Mouse (Mus musculus): ENCODE measurements around the gene Phf19. TPM values are rescaled to one million over a fixed set of nuclear protein-coding genes. Genes with fewer than 3 reads are reported as not detected.

The Phf19 gene
- polyA plus RNA-seq, 1 experiment from 2014 or later: 3.9 TPM

DNA sequence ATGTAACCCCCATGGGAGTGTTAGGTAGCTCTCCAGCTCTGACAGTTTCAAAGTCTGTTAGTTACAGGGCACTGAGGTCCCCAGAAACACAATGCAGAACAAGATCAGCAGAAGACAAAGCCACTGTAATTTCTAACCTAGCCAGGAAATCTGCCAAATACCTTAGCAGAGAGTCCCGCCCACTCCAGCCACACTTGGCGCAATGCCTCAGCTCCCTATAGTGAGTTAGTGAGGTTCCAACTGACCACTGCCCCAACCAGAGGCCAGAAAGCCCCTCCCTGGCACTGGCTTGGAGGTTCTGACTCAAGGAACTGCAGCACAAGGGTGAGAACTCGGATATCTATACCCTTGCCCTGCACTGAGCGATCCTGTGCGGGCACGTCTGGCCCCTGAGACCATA is 11.1 kb downstream of the Phf19 start:
- no peak overlapping the region for H3K4me3 ChIP-seq
- WGBS: 85% methylated on average over 6 of the region's 6 CpGs
- no peak for DNase-seq (ENCODE audit: low spot score)
- peaks cover 12% of the 10 kb centered on the region; the same call in 1 of the 2 replicates for H3K36me3 ChIP-seq
- H3K9me3 ChIP-seq: no peaks in the 10 kb centered on the region
- no peak overlapping the region for H3K27ac ChIP-seq
- peaks cover 21% of the 10 kb centered on the region for H3K27me3 ChIP-seq (ENCODE audit: insufficient read depth, poor library complexity, severe bottlenecking)
- H3K4me1 ChIP-seq: peaks cover 35% of the 10 kb centered on the region

DNA sequence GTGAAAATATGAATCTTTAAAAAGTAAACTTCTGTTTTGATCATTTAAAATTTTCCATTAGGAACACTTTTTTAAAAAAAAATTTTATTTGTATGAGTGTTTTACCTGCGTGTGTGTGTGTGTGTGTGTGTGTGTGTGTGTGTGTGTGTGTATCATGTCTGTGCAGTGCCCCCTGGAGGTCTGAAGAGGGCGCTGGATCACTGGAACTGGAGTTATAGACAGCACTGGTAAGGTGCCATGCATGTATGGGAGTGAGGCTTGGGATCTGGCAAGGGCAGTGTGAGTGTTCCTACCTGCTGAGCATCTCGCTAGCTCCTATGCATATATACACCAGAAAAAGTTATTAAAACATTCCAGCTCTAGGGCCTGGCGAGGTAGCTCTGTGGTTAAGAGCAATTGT is 12.1 kb downstream of the Phf19 start:
- Histone ChIP-seq H3K36me3 (peaks cover 12% of the 10 kb centered on the region; the same call in 1 of the 2 replicates), H3K27me3 (ENCODE audit: insufficient read depth, poor library complexity, severe bottlenecking) (peaks cover 21% of the 10 kb centered on the region), H3K4me1 (peaks cover 34% of the 10 kb centered on the region), H3K9me3 (no peaks in the 10 kb centered on the region), H3K27ac (no peak overlapping the region), H3K4me3 (no peak overlapping the region)
- no peak for DNase-seq (ENCODE audit: low spot score)
- WGBS: 69% methylated on average over 4 of the region's 4 CpGs

DNA sequence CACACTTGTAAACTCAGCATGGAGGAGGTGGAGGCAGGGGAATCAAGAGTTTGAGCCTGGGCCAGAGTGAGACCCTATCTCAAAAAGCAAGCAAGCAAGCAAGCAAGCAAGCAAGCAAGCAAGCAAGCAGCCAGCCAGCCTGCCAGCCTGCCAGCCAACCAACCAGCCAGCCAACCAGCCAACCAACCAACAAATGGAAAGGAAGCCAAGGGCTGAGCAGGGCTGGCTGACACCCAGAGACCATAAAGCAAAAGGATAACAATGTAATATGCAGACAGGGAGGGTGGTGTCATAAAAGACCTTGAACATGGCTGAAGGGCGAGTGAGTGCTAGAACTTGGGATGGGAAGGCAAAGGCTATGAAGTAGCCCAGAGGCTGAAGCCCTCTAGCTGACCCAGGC is 13.4 kb downstream of the Phf19 start:
- WGBS: 72% methylated on average over 1 of the region's 1 CpGs
- no peaks in the 10 kb centered on the region for H3K9me3 ChIP-seq
- H3K4me3 ChIP-seq: no peak overlapping the region
- H3K4me1 ChIP-seq: peaks cover 27% of the 10 kb centered on the region
- H3K27ac ChIP-seq: no peak overlapping the region
- peaks cover 17% of the 10 kb centered on the region; the same call in 1 of the 2 replicates for H3K36me3 ChIP-seq
- no peak for DNase-seq (ENCODE audit: low spot score)
- H3K27me3 ChIP-seq (ENCODE audit: insufficient read depth, poor library complexity, severe bottlenecking): peaks cover 31% of the 10 kb centered on the region

DNA sequence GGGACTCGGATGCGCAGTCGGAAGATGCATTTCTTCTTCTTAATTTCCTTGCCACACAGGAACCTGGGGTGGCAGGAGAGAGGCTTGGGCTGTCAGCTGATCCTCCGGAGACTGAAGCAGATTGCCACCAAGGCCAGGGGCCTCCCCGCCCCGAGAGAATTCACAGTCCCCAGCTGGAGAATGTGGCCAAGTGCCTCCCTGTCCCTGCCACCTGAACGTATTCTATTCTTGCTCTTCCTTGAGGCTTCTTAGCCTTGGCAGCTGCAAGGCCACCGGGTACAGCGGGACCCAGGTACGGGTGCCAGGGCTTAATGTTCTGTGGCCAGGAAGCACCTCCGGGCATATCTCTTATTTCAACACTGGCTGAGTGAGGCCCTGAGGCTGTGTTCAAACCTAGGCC is 14.1 kb downstream of the Phf19 start:
- WGBS: 74% methylated on average over 11 of the region's 11 CpGs
- Histone ChIP-seq H3K27ac (no peak overlapping the region), H3K27me3 (ENCODE audit: insufficient read depth, poor library complexity, severe bottlenecking) (peaks cover 32% of the 10 kb centered on the region), H3K4me1 (peaks cover 20% of the 10 kb centered on the region), H3K9me3 (no peaks in the 10 kb centered on the region), H3K36me3 (peaks cover 17% of the 10 kb centered on the region; the same call in 1 of the 2 replicates), H3K4me3 (no peak overlapping the region)
- DNase-seq (ENCODE audit: low spot score): no peak

DNA sequence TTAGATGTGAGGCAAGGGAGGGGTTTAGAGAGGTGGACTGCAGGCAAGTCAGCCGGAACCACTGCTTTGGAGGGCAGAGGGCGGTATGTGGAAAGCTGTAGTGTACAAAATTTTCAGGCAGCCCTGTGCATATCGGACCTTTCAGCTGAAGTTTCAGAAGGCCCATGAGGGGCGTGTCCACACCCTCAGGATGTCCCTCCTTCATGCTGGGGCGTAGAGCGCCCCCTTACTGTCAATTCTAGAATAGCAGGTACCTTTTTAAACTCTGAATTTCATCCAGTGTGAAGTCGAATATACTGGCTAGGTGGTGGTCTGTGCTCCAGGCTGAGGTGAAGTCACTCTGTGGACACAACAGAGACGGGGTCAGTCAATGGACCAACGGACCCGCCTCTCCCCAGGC is 16.0 kb downstream of the Phf19 start:
- no peak for DNase-seq (ENCODE audit: low spot score)

DNA sequence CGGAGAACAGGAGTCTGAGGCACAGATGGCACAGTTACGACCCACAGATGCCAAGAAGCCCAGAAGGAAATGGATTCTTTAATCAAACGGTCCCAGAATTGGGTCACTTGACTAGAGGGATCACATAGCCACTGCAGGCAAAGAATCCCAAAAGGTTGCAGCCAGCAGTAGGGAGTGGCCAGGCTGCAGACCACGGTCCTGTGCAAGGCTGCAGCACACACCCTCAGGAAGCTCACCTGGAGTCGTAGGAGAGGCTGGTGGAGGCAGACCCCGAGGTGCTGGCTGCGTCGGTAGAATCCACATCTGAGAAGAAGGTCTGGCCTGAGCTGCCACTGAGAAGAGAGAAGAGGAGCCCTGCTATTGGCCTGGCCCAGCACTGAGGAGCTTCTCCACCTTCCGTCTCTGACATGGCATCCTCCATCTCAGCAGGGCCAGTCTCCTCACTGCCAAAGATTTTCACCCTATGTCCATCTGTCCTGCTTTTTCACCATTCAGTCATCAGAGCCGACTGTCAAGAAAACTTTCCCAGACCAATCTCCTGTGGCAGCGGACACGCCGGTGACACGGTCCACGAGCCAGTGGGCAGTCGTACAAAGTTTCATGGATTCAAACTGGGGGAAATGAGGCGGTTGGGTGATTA is 16.9 kb downstream of the Phf19 start:
- H3K4me1 ChIP-seq: no peaks in the 10 kb centered on the region
- H3K27me3 ChIP-seq (ENCODE audit: insufficient read depth, poor library complexity, severe bottlenecking): peaks cover 37% of the 10 kb centered on the region
- no peak overlapping the region for H3K4me3 ChIP-seq
- WGBS: 81% methylated on average over 17 of the region's 17 CpGs
- H3K36me3 ChIP-seq: peaks cover 16% of the 10 kb centered on the region; the same call in 1 of the 2 replicates
- DNase-seq (ENCODE audit: low spot score): no peak
- no peaks in the 10 kb centered on the region for H3K9me3 ChIP-seq
- no peak overlapping the region for H3K27ac ChIP-seq

More for the DNA sequence above, 16.0 kb downstream of the Phf19 start:
- H3K4me3 ChIP-seq: no peak overlapping the region
- 23% methylated on average over 10 of the region's 10 CpGs for WGBS
- no peak overlapping the region for H3K27ac ChIP-seq
- peaks cover 37% of the 10 kb centered on the region for H3K27me3 ChIP-seq (ENCODE audit: insufficient read depth, poor library complexity, severe bottlenecking)
- H3K36me3 ChIP-seq: peaks cover 17% of the 10 kb centered on the region; the same call in 1 of the 2 replicates
- peaks cover 1% of the 10 kb centered on the region; the same call in 1 of the 2 replicates for H3K4me1 ChIP-seq
- no peaks in the 10 kb centered on the region for H3K9me3 ChIP-seq

DNA sequence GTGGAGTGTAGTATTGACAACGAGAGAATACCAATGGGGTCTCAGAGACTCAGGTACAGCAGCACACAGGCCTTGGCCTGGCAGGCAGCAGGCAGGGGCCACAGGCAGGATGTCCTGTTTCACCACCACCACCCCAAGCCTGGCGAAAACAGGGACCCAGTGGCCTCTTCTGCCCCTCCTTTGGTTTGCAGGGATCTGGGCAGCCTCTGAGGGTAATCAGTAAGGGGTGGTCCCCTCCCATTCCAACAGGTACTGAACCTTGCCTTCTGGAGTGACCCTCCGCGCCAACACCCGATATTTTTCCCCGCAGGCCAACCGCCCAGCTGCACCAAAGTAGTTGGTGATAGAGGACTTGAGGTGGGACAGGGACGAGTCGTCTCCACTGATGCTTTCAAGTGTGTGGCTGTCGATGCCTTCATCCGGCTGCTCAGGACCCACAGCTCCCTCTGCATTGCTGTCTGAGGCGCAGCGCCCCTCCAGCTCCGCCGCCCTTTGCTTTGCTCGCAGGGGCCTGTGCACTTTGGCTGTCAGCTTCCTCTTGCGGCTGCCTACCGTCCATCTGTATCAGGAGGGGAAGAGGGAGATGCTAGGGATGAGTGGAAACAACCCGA is 18.2 kb downstream of the Phf19 start:
- no peaks in the 10 kb centered on the region for H3K9me3 ChIP-seq
- 69% methylated on average over 19 of the region's 19 CpGs for WGBS
- peaks cover 13% of the 10 kb centered on the region; the same call in 1 of the 2 replicates for H3K36me3 ChIP-seq
- H3K27me3 ChIP-seq (ENCODE audit: insufficient read depth, poor library complexity, severe bottlenecking): peaks cover 37% of the 10 kb centered on the region
- no peak overlapping the region for H3K4me3 ChIP-seq
- H3K4me1 ChIP-seq: no peaks in the 10 kb centered on the region
- DNase-seq (ENCODE audit: low spot score): no peak
- H3K27ac ChIP-seq: no peak overlapping the region

DNA sequence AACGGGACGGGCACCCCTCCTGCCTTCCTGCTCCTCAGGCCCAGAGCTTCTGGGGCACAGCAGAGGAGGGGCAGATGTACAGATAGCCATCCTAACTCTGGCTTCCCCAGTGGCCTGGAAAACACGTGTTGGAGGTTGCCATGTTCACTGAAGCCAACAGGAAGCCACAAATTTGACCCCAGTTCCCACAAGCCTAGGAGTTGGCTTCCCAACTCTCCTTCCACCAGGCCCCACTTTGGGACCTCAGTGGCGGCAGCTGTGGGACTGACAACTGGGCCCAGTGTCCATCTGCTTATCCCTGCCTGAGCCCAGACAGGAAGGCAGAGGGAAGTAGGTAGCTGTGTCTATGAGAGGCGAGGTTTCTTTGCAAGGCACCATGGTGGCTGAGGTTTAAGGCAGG is 19.9 kb downstream of the Phf19 start:
- 71% methylated on average over 5 of the region's 5 CpGs for WGBS
- peaks cover 27% of the 10 kb centered on the region for H3K27me3 ChIP-seq (ENCODE audit: insufficient read depth, poor library complexity, severe bottlenecking)
- no peak for DNase-seq (ENCODE audit: low spot score)
- peaks cover 6% of the 10 kb centered on the region; the same call in 1 of the 2 replicates for H3K36me3 ChIP-seq
- H3K9me3 ChIP-seq: no peaks in the 10 kb centered on the region
- no peak overlapping the region for H3K27ac ChIP-seq
- no peaks in the 10 kb centered on the region for H3K4me1 ChIP-seq
- no peak overlapping the region for H3K4me3 ChIP-seq

DNA sequence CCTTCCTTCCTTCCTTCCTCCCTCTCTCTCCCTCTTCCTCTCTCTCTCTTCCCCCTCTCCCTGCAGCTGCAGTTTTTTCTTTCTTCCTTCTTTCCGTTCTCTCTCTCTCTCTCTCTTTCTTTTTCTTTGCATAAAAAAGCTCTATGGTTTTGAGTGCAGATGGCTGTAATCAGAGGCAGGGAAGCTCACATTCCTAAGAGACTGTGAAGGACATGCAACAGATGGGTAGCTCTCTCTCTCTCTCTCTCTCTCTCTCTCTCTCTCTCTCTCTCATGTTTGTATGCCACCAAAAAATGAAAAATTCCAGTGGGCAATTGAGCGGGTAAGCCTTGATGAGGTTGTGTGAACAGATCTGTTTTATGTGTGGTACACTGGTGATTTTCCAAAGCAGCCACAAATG is 29.6 kb downstream of the Phf19 start:
- H3K9me3 ChIP-seq: no peaks in the 10 kb centered on the region
- 83% methylated on average over 2 of the region's 2 CpGs for WGBS
- DNase-seq (ENCODE audit: low spot score): no peak

DNA sequence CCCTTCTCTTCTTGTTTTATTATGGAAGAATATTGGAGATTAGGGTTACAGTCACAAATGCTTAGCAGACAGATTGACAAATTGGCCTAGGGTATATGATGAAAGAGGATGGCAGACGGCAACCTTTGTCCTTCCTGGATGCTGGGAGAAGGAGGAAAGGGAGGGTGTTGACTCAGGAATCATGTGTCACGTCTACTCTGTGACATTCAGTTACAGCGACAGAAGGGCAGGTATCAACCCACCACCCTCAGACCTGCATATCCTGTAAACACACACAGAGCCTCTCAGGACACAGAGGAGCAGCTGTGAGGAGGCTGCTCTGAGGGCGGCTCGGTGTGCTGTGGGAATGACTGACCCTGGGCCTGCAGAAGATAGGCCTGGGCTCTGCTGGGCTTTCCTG is 30.6 kb downstream of the Phf19 start:
- 41% methylated on average over 5 of the region's 5 CpGs for WGBS
- Histone ChIP-seq H3K27me3 (ENCODE audit: insufficient read depth, poor library complexity, severe bottlenecking) (peaks cover 12% of the 10 kb centered on the region), H3K36me3 (no peaks in the 10 kb centered on the region), H3K9me3 (no peaks in the 10 kb centered on the region), H3K4me3 (no peak overlapping the region), H3K27ac (no peak overlapping the region), H3K4me1 (no peaks in the 10 kb centered on the region)
- no peak for DNase-seq (ENCODE audit: low spot score)

More for the DNA sequence above, 29.6 kb downstream of the Phf19 start:
- Histone ChIP-seq H3K27ac (no peak overlapping the region), H3K36me3 (no peaks in the 10 kb centered on the region), H3K4me3 (no peak overlapping the region), H3K27me3 (ENCODE audit: insufficient read depth, poor library complexity, severe bottlenecking) (peaks cover 12% of the 10 kb centered on the region), H3K4me1 (no peaks in the 10 kb centered on the region)

DNA sequence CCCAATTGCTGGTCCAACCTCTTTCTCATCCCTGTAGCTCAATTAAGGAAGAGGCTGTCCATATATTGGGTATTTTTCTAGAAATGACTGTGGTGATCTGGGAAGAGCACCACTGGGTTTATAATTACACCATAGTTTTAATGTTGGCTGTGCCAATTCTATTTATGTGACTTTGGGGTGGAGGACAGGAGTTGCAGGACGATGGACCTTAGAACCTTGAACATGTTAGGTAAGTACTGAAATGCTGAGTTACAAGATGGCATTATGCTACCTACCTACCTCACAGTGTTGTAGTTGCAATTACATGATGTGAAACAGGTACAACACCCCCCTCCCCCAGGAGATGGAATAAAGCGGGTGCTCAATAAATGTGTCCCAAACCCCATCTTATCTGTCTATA is 31.1 kb downstream of the Phf19 start:
- no peak for DNase-seq (ENCODE audit: low spot score)
- peaks cover 12% of the 10 kb centered on the region for H3K27me3 ChIP-seq (ENCODE audit: insufficient read depth, poor library complexity, severe bottlenecking)
- no peaks in the 10 kb centered on the region for H3K36me3 ChIP-seq
- H3K4me1 ChIP-seq: no peaks in the 10 kb centered on the region
- H3K27ac ChIP-seq: no peak overlapping the region
- H3K9me3 ChIP-seq: no peaks in the 10 kb centered on the region
- 85% methylated on average over 2 of the region's 2 CpGs for WGBS
- no peak overlapping the region for H3K4me3 ChIP-seq

DNA sequence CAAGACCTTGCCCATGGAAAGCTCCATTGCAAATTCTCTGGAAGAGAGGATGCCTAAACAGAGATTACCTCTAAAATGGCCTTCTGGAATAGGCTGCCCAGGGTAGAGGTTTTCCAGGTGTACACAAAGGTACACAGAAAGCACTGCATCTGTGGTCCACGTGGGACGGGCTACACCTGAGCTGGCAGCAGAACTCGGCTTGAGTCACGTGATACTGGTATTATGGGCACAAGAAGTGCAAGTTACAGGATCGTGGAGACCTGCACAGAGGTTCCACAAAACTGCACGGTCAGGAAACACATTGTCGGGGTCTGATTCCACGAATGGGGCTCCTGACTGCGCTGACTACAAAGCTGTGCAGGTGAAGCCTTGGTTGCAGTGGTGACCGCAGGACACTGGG is 33.8 kb downstream of the Phf19 start:
- no peaks in the 10 kb centered on the region for H3K4me1 ChIP-seq

DNA sequence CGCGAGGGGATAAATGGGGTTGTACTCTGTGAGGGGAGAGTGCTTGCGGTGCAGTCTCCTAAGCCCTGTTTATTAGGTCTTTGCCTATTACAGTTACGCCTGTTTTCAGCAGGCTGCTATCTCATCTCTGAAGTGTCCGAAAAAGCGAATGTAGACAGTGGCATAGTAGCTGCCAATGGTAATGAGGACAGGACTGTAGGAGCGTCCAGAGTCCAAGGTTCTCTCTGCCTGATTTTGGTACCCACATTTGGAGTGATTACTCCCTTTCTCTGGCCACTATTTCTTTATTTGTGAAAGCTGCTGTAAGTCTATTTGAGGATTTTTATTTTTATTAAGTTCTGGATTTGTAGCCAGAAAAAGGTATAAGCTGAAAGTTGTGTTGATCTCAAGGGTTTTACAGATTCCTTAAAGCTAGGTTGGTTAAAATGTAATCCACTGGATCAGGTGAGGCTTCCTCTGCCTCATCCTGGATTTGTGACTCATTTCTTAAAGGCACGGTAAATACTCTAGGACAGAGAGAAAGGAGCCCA is 38.9 kb downstream of the Phf19 start, which contains the start of gene Psmd5:
Gene Psmd5 (minus strand): TSS at position 153 of the 530 bp plus-strand sequence.
- Histone ChIP-seq H3K4me1 (peaks cover 14% of the 10 kb centered on the region; the same call in 1 of the 2 replicates), H3K4me3 (peak within 1 kb of the TSS; percentile 54), H3K27me3 (ENCODE audit: insufficient read depth, poor library complexity, severe bottlenecking) (peaks cover 31% of the 10 kb centered on the region; the same call in 1 of the 2 replicates), H3K36me3 (no peaks in the 10 kb centered on the region), H3K9me3 (no peaks in the 10 kb centered on the region), H3K27ac (peak within 1 kb of the TSS; percentile 23; the same call in 1 of the 2 replicates)
- no peak for DNase-seq (ENCODE audit: low spot score)
- 9% methylated on average over 8 of the region's 8 CpGs for WGBS

More for the DNA sequence above, 33.8 kb downstream of the Phf19 start:
- no peak for DNase-seq (ENCODE audit: low spot score)
- no peak overlapping the region for H3K4me3 ChIP-seq
- H3K27me3 ChIP-seq (ENCODE audit: insufficient read depth, poor library complexity, severe bottlenecking): peaks cover 27% of the 10 kb centered on the region
- H3K36me3 ChIP-seq: no peaks in the 10 kb centered on the region
- 80% methylated on average over 10 of the region's 10 CpGs for WGBS
- no peaks in the 10 kb centered on the region for H3K9me3 ChIP-seq
- H3K27ac ChIP-seq: no peak overlapping the region

Measured in heart, embryonic 10.5 days (tissue).